Mouse (Mus musculus) forebrain, postnatal 0 days (tissue): ENCODE measurements at regions not wholly inside any gene's neighbourhood (a gene's known extent, or its start where the extent isn't known, plus 50 kb on each side); places are given as distances from the start of the nearest gene placed in this dataset.
"Not testable (repeated sequence)": the region's sequence is repeated elsewhere in the genome, so short reads cannot be mapped to it uniquely, and the experiment has no call there.

Experiments used
- ATAC-seq: fragments of 200-750 bp; cut with Nextera tagmentation; 2 replicates; pipeline ENCODE4 v1.8.0; 2017; ENCODE audit warnings: mild to moderate bottlenecking, moderate library complexity
- DNase-seq: peaks from one replicate; pipeline ENCODE4 v3.0.0-alpha.2; 2015
- H3K27ac ChIP-seq: fragments of 300-500 bp; sonication (generic); 2 replicates; pipeline ENCODE4 v1.5.1; 2014; ENCODE audit warnings: low read depth, mild to moderate bottlenecking, antibody characterized with exemption, low read length, moderate library complexity, mixed read lengths
- H3K27me3 ChIP-seq: fragments of 300-500 bp; sonication (generic); 2 replicates; pipeline ENCODE4 v1.6.1; 2014; ENCODE audit warnings: mild to moderate bottlenecking, low read length, mixed read lengths; ENCODE audit not compliant: insufficient read depth
- H3K36me3 ChIP-seq: fragments of 300-500 bp; sonication (generic); 2 replicates; pipeline ENCODE4 v1.6.1; 2014; ENCODE audit warnings: mild to moderate bottlenecking, moderate library complexity; ENCODE audit not compliant: insufficient read depth
- H3K4me1 ChIP-seq: fragments of 300-500 bp; sonication (generic); 2 replicates; pipeline ENCODE4 v1.6.1; 2014; ENCODE audit warnings: antibody characterized with exemption; ENCODE audit not compliant: insufficient read depth
- H3K4me2 ChIP-seq: fragments of 300-500 bp; sonication (generic); 2 replicates; pipeline ENCODE4 v1.6.1; 2014; ENCODE audit warnings: low read depth, mild to moderate bottlenecking, moderate library complexity
- H3K4me3 ChIP-seq: fragments of 300-500 bp; sonication (generic); 2 replicates; pipeline ENCODE4 v1.5.1; 2014; ENCODE audit warnings: low read depth, low read length, mixed read lengths
- H3K9ac ChIP-seq: fragments of 300-500 bp; sonication (generic); 2 replicates; pipeline ENCODE4 v1.6.1; 2014; ENCODE audit warnings: mild to moderate bottlenecking
- H3K9me3 ChIP-seq: fragments of 300-500 bp; sonication (generic); 2 replicates; pipeline ENCODE4 v1.6.1; 2016; ENCODE audit warnings: low read length
- CTCF ChIP-seq: sonication (generic); IDR thresholded peaks from 2 replicates; pipeline ENCODE4 v1.5.1; 2016; ENCODE audit warnings: antibody characterized with exemption, control low read depth, low read depth
- WGBS: fragments of 180-500 bp; shearing (Covaris S2); extraction: QIAGEN DNeasy Blood & Tissue Kit; methylation state at CpG from one replicate; pipeline ENCODE4 v1.1.7; 2014; 5-methylcytosine and 5-hydroxymethylcytosine counted together

GRCm38 (mm10) chr8:113985948-113986347 is 137.4 kb upstream of the Adamts18 start:
- ATAC-seq (no peak), DNase-seq (no peak)
- Histone ChIP-seq H3K4me1 (no peaks in the 10 kb centered on the region), H3K36me3 (no peaks in the 10 kb centered on the region), H3K27me3 (no peaks in the 10 kb centered on the region), H3K9ac (no peak overlapping the region), H3K4me3 (no peak overlapping the region), H3K9me3 (no peaks in the 10 kb centered on the region), H3K4me2 (no peak overlapping the region), H3K27ac (no peak overlapping the region)
- no peak for TF ChIP-seq CTCF
- 68% methylated on average over 7 of the region's 7 CpGs for WGBS

GRCm38 (mm10) chr8:113990718-113991117 is 142.2 kb upstream of the Adamts18 start:
- no peak for ATAC-seq
- no peaks in the 10 kb centered on the region for H3K27me3 ChIP-seq
- no peaks in the 10 kb centered on the region for H3K36me3 ChIP-seq
- DNase-seq = no peak
- H3K4me1 ChIP-seq = no peaks in the 10 kb centered on the region
- no peak overlapping the region for H3K4me2 ChIP-seq
- H3K27ac ChIP-seq = no peak overlapping the region
- H3K9me3 ChIP-seq = no peaks in the 10 kb centered on the region
- no peak overlapping the region for H3K4me3 ChIP-seq
- no peak for TF ChIP-seq CTCF
- no peak overlapping the region for H3K9ac ChIP-seq
- 89% methylated on average over 9 of the region's 9 CpGs for WGBS

- H3K27me3 ChIP-seq = no peaks in the 10 kb centered on the region
- H3K4me3 ChIP-seq = no peak overlapping the region
- 85% methylated on average over 6 of the region's 6 CpGs for WGBS
- TF ChIP-seq CTCF = no peak
- no peak overlapping the region for H3K4me2 ChIP-seq
- no peaks in the 10 kb centered on the region for H3K36me3 ChIP-seq
- ATAC-seq = no peak
- no peaks in the 10 kb centered on the region for H3K4me1 ChIP-seq
- H3K9ac ChIP-seq = no peak overlapping the region
- no peak for DNase-seq
- H3K27ac ChIP-seq = no peak overlapping the region
- no peaks in the 10 kb centered on the region for H3K9me3 ChIP-seq
Measured at GRCm38 (mm10) chr8:113998881-113999280, 134.5 kb upstream of the Nudt7 start.

DNA sequence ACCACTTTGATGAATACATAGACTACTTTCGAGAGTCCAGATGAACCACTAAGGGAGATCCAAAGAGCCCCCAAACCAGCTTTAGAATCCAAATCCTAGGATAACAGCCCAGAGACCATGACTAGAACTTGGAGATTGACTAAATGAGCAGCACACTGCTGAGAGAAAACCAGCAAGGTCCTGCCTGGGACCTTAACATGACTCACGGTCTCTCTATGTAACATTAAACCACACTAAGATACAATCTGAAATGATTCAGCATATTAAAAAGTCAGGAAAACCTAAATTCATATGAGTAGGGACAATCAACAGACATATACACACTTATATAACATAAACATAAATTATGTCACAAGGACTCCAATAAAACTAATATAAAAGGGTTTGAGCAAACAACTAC is 131.7 kb upstream of the Nudt7 start:
- TF ChIP-seq CTCF = no peak
- ATAC-seq (no peak), DNase-seq (no peak)
- Histone ChIP-seq H3K27ac (no peak overlapping the region), H3K4me1 (no peaks in the 10 kb centered on the region), H3K36me3 (no peaks in the 10 kb centered on the region), H3K4me2 (no peak overlapping the region), H3K4me3 (no peak overlapping the region), H3K27me3 (no peaks in the 10 kb centered on the region), H3K9ac (no peak overlapping the region), H3K9me3 (no peaks in the 10 kb centered on the region)
- WGBS = 95% methylated on average over 2 of the region's 2 CpGs

DNA sequence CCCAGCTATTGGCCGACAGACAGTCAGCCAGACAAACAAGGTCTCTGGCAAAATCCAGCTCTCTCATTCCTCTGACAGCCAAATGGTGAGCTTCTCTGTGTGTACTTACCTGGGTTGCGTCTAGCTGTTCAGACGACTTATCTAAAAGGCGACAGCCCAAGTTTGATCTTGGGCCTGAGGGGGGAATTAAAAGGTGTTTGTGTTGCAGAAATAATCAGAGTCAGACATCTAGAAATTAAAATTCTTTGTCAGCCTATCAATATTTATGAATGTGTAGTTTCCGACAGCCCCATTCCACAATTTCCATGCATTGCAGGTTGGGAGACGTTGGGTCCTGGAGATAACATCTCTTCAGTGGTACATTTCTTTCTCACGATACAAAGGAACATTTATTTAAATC is 128.9 kb upstream of the Nudt7 start:
- Histone ChIP-seq H3K27ac (no peak overlapping the region), H3K4me1 (no peaks in the 10 kb centered on the region), H3K36me3 (no peaks in the 10 kb centered on the region), H3K27me3 (no peaks in the 10 kb centered on the region), H3K4me3 (no peak overlapping the region), H3K9ac (no peak overlapping the region), H3K9me3 (no peaks in the 10 kb centered on the region), H3K4me2 (no peak overlapping the region)
- TF ChIP-seq CTCF = no peak
- no peak for DNase-seq
- no peak for ATAC-seq
- WGBS = 83% methylated on average over 7 of the region's 7 CpGs

DNA sequence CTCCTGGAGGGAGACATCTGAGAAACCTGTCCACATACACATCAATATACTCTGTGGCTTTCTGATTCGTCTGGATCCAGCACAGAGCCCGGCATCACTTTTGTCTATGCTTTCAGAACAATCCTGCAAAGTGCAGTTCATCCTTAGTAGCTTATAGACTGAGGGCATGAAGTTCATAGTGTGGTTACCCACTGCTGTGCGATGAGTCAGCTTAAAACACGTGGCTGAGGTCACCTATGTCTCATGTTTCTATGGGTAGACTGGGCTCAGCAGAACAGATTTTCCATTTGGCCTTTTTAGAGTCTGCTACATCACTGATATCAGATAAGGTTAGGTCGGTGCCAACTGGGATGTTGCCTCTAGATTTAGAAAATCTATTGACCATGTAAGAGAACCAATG is 126.8 kb upstream of the Nudt7 start:
- Histone ChIP-seq H3K4me2 (no peak overlapping the region), H3K27ac (no peak overlapping the region), H3K27me3 (no peaks in the 10 kb centered on the region), H3K9ac (no peak overlapping the region), H3K9me3 (no peaks in the 10 kb centered on the region), H3K36me3 (no peaks in the 10 kb centered on the region), H3K4me1 (no peaks in the 10 kb centered on the region), H3K4me3 (no peak overlapping the region)
- no peak for ATAC-seq
- no peak for DNase-seq
- no peak for TF ChIP-seq CTCF
- 85% methylated on average over 5 of the region's 5 CpGs for WGBS

GRCm38 (mm10) chr8:114007103-114007502 is 126.3 kb upstream of the Nudt7 start:
- H3K27me3 ChIP-seq = no peaks in the 10 kb centered on the region
- no peak overlapping the region for H3K27ac ChIP-seq
- TF ChIP-seq CTCF = no peak
- no peak overlapping the region for H3K4me2 ChIP-seq
- DNase-seq (peak; percentile 59), ATAC-seq (peak; percentile 80)
- H3K9ac ChIP-seq = no peak overlapping the region
- H3K4me1 ChIP-seq = no peaks in the 10 kb centered on the region
- H3K4me3 ChIP-seq = no peak overlapping the region
- H3K36me3 ChIP-seq = no peaks in the 10 kb centered on the region
- WGBS = 60% methylated on average over 10 of the region's 10 CpGs
- H3K9me3 ChIP-seq = no peaks in the 10 kb centered on the region

- ATAC-seq (no peak), DNase-seq (no peak)
- H3K4me3 ChIP-seq = no peak overlapping the region
- no peaks in the 10 kb centered on the region for H3K36me3 ChIP-seq
- no peaks in the 10 kb centered on the region for H3K27me3 ChIP-seq
- H3K9ac ChIP-seq = no peak overlapping the region
- no peaks in the 10 kb centered on the region for H3K9me3 ChIP-seq
- H3K4me2 ChIP-seq = no peak overlapping the region
- no peaks in the 10 kb centered on the region for H3K4me1 ChIP-seq
- TF ChIP-seq CTCF = no peak
- WGBS = 66% methylated on average over 5 of the region's 5 CpGs
- H3K27ac ChIP-seq = no peak overlapping the region
Measured at GRCm38 (mm10) chr8:114018364-114018763, 115.0 kb upstream of the Nudt7 start.

DNA sequence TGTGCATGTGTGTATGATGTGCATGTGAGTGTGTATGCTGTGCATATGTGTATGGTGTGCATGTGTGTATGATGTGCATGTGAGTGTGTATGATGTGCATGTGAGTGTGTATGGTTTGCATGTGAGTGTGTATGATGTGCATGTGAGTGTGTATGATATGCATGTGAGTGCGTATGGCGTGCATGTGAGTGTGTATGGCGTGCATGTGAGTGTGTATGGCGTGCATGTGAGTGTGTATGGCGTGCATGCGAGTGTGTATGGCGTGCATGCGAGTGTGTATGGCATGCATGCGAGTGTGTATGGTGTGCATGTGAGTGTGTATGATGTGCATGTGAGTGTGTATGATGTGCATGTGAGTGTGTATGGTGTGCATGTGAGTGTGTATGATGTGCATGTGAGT is 103.2 kb upstream of the Nudt7 start:
- DNase-seq, H3K9me3 ChIP-seq, H3K36me3 ChIP-seq, H3K4me1 ChIP-seq, H3K4me2 ChIP-seq, ATAC-seq, H3K4me3 ChIP-seq, H3K27me3 ChIP-seq, H3K9ac ChIP-seq, H3K27ac ChIP-seq: not testable (repeated sequence)
- 98% methylated on average over 9 of the region's 9 CpGs for WGBS
